Mouse (Mus musculus): ENCODE measurements at regions not wholly inside any gene's neighbourhood (a gene's known extent, or its start where the extent isn't known, plus 50 kb on each side); places are given as distances from the start of the nearest gene placed in this dataset.

DNA sequence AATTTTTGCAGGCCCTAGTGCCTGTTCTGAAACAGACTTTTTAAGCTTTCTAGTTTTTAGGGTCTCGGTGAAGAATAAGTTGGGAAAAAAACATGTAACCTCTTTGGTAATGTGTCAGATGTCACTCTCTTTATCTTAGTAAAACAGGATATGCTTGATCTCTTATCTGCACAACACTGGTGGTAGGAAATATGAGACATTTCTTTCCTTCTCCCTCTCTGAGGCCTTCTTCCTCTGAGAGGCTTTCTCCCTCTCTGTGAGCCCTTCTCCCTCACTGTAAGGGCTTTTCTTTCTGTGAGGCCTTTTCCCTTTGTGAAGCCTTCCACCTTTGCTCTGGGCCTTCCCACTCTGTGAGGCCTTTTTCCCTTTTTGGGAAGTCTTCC lies 708.7 kb upstream of the Slit2 start:
- TF ChIP-seq CTCF (IDR thresholded peaks at IDR 0.05; ENCODE audit: extremely low read depth, insufficient read depth, low read length): no peak
- TF ChIP-seq POLR2A (IDR thresholded peaks at IDR 0.05; ENCODE audit: extremely low read depth, insufficient read depth, low read length): no peak

Measured in cortical plate, adult 2 months (tissue).